Mouse (Mus musculus): Measurements from ENCODE around the gene Sez6l.

Gene Sez6l

DNA sequence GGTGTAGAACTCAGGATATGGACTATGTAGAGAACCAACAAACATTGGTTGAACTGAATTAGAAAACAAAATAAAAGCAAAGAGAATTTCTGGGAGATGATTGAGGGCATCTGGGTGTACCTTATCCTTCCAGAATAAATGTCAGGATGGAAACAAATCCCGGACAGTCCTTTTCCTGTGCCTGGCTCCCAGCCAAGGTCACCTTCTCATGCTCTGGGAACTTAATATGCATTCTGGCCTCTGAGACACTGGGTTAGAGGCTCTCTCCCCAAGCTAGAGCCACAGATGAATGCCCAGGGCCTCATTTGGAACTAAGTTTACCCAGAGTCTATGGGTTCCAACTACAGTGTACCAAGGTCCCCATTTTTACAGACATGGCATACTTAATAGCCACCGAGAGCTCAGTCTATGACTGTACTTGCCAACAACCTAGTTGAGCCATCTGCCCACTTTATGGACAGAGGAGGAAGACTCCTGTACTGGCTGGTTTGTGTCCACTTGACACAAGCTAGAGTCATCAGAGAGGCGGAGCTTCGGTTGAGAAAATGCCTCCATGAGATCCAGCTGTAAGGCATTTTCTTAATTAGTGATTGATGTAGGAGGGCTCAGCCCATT, 7.3 kb upstream of the Sez6l start:
- 81% methylated on average over 4 of the region's 4 CpGs for WGBS

DNA sequence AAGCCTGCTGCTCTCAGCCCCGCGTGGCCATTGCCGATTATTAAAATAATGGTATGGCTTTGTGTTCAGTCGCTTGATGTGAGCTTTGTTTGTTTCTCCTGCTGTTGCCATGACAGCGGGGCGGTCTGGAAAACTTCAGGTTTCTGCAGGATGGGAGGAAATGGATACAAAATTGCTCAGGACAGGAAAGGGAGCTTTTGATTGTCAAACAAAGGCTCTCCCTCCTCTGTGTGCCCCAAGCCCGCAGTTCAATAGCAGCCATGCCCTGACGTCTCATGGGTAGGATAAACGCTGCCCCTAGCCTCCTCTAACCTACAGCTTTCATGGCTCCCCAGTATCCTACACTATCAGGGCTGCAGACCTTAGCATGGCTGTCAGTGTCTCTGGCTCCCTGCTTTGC, 6.3 kb upstream of the Sez6l start:
- 37% methylated on average over 9 of the region's 9 CpGs for WGBS

DNA sequence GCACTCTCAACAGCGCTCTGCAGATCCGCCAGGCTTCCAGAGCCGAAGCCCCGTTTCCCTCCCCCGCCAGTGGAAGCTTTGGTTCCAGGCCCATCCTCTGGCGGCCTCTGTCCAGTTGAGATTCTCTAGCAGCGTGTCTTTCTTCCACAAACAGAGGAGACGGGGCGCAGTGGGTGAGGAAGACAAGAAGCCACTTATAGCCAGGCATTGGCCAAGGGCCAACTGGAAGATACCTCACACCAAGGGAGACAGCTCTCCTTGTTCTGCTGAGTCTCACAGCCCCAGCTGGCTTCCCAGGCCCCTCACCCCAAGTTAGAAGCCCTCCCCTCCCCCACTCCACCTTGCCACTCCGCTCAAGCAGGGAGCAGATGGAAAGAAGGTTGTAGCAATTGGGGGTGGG, 765 bp upstream of the Sez6l start:
- 4% methylated on average over 10 of the region's 10 CpGs for WGBS

DNA sequence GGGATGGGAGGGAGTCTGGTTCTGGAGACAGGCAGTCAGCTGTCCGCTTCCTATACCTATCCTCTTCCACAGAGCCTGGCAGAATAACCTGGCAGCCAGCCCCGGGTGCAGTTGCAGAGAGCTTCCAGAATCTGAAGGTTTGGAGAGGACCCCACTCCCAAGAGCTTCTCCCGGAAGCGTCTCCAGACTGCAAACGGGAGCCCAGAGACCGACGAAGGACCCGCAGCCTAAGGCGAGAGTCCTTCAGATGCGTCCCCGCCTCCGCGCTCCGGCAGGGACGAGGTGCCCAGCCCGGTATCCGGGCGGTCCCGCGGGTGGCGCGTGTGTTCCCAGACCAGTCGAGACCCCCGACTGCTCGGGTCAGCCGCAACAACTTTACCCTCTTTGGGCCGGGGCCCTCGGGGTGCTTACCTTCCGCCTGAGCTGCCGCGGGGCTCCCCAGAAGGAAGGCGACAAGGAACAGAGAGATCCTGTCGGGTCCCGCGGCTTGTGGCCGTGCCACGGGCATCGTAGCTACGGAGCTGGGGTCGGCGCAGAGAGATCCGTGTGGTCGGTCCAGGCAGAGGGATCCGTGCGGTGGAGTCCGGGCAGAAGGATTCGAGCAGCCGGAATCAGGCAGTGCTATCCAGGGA, 508 bp downstream of the Sez6l start:
- WGBS: 1% methylated on average over 48 of the region's 48 CpGs

DNA sequence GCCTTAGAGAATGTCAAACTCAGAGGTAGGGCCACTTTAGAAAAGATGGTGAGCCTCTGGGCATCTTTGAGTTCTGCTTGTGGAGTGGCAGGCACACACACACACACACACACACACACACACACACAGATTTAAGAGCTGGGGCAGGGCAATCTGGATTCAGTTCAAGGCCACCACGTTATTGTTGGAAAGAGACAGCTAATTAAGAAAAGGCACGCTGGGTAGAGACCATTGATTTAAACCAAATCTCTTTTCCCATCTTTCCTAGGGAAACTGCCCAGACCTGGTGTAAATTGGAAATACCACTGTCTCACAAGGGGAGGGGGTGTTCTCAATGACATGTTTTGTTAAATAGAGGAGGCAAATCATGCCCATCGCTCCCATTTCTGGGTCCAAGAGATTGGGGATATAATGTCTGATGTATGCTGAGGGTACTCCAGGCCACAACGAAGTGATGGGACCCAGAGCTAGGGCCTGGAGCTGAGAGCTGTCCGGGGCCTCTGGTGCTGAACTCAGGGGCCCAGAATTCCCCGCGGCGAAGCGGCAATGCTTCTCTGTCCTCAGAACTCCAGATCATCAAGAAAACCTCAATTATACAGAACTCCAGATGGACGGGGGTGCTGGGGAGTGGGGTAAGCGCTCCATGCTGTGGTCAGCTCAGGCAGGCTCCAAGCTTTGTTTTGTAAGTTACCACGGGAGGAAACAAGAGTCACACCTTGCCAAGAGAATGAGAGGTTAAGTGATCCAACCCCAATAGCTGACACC, 1.7 kb downstream of the Sez6l start:
- WGBS: 5% methylated on average over 12 of the region's 12 CpGs

DNA sequence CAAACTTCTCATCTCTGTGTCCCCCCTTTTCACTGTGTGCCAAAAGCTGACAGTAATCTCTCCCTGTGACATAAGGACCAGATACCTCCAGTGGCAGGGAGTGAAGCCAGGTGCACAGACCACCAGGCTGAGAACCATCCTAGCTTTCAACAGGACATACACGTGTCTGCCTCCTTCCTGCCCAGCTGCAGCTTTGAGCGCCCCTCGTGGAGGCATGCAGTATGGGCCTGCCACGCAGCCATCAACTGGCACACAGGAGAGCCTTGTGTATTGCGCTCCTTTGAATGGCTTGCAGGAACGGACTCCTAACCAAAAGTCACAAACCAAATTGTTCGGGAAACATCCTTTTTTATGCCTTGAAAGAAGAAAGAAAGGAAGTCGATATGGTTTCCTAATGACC, 3.1 kb downstream of the Sez6l start:
- 4% methylated on average over 8 of the region's 8 CpGs for WGBS

DNA sequence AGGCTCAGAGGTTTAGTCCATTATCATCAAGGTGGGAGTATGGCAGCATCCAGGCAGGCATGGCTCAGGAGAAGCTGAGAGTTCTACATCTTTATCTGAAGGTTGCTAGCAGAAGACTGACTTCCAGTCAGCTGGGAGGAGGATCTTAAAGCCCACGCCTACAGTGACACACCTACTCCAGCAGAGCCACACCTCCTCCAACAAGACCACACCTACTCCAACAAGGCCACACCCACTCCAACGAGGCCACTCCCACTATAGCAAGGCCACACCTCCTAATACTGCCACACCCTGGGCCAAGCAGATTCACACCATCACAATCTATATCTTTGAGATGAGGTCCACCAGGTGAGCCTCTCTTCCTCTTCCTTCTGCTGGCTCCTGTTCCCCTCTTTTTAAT, 4.8 kb downstream of the Sez6l start:
- 60% methylated on average over 2 of the region's 2 CpGs for WGBS

DNA sequence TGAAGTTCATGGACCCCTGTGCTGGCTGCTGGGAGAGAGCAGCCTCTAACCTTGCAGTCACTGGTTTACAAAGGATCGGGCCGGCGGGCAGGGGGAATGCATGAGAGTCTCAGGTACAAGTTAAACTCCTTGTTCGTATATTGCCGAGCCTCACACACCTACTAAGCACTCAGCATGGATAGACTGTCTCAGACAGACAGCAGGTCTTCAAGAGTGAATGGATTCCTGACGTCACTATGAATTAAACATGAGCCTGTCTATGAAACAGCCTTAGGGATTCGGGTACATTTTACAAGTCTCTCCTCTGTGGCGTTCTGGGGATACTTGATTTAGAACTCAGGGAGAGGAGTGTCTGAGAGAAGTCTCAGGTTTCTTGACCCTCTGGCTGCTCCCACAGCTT, 11.5 kb downstream of the Sez6l start:
- WGBS: 57% methylated on average over 8 of the region's 8 CpGs

DNA sequence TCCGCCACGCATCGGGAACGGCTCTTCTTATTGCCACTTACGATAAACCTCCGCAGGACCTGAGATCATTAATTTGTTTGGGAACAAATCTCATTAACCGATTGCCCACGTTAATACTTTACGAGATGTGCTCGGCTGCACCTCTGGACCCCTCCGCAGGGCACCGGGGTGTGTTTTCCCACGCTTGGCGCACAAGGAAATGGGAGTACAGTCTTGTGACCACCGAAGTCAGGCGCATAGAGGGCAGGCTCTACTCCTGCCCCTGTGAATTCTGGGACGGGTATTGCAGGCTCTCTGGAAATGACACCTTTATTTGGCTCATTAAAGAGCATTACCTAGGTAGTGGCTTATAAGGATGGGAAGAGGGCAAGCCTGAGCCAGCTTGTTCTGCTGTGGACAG, 11.9 kb downstream of the Sez6l start:
- 92% methylated on average over 17 of the region's 17 CpGs for WGBS

DNA sequence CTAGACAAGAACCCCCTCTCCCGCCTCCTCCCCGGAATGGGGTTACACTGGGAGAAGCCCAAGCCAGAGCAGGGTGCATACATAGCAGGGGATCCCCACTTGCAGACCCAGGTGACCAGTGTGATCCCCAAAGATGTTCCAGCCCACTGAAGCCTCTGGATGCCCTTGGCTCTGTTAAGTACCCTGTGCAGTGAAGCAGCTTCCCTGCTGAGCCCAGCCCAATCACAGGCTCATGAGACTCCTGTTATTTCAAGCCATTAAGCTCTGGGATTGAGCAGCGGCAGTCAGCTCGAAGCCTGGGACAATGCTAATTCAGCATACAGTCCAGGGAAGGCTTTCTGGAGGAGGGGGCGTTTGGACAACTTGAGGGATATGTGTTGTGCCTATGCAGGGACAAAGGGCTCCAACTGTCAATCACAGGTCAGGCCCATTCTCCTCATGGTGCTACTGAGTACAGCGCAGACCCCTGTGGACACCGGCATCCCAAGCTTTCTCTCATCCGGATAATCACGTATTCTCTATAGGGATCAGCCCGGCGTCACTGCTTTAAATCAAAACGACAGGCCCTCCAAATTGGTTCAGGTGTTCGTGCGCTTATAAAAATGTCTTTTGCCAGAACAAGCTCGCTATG, 16.0 kb downstream of the Sez6l start:
- WGBS: 43% methylated on average over 15 of the region's 15 CpGs

DNA sequence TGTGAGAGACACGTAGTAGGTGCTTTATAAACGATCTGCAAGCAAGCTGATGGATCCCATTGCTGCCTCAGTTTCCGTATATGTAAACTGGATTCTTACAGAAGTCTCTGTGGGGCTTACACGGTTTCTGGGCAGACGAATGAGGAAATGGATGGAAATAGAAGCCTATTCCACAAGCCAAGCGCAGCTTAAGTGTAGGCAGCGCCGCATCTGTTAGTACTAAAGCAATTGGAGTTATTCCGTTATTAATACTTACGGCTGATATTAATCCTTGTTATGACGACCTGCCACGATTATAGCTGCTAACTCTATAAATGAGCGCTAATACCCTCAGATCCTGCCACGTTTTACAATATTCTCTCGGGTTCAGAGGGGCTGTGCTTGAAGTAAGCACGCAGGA, 16.8 kb downstream of the Sez6l start:
- WGBS: 50% methylated on average over 16 of the region's 16 CpGs

DNA sequence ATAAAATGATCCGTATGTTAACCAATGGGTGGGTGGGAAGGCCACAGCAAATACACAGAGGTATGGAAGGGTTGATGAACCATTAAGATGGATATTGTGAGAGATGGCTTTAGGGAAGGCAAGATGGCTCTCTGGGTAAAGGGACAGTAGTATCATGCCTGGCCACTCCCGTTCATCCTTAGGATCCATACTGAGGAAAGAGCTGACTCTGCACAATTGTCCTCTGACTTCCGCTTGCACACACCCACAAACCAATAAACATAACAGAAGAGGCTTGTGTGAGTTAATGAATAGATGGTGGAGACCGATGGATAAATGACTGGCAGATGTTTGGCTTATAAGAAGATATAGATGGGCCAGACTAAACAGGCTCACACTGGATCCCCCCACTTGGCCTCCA, 19.6 kb downstream of the Sez6l start:
- WGBS: 84% methylated on average over 4 of the region's 4 CpGs

DNA sequence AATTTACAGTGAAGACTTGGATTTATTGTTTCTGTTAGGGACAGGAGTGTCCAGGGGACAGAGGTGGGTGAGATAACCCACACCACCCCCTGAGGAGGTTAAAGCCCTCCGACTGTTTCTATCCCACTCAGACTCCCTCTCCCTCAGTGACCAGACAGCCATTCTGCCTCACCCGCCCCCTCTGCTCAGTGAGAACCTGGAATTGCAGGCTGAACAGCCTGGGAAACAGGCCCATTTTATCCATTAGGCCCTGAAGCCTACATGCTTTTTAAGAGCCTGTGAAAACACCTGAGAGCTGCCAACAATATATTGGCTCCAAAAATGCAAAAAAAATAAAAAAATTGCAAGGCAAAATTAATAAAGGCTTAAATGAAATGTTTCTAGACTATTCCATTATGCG, 20.3 kb downstream of the Sez6l start:
- 81% methylated on average over 3 of the region's 3 CpGs for whole genome bisulfite sequencing

DNA sequence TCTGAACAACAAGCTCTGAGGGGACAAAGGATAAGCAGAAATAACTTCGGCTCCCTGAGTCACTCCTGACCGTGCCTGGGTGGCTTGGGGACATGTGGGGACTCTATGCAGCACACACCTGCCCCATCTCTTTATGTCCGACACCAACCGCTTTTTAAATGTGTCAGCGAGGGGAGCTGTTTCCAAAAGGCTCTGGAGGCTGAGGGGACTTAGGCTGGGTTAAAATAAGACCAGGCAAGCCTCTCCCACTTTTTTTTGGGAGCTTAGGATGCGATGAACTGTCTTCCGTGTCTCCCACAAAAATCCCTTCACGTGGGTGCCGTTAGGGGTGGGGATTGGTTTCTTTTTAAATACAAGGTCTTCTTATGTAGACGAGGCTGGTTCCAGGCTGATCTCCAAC, 22.5 kb downstream of the Sez6l start:
- 38% methylated on average over 10 of the region's 10 CpGs for WGBS

DNA sequence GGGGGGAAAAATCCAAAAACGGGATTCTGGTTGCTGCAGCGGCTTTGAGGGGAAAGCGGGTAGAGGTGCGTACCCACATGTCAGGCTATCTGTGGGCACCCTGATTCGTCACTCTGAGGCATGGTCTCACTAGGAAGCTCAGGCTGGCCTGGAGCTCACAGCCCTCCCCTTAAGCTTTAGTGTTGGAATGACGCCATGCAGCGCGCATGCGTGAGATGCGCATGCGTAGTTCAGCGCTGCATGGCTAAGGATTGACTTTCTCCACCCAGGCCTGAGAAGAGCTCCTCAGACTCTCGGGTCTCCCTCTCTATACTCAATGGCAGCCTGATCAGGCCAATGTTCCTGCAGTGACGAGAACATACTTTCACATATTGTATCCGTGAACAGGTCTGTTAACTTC, 24.2 kb downstream of the Sez6l start:
- 63% methylated on average over 15 of the region's 15 CpGs for WGBS

DNA sequence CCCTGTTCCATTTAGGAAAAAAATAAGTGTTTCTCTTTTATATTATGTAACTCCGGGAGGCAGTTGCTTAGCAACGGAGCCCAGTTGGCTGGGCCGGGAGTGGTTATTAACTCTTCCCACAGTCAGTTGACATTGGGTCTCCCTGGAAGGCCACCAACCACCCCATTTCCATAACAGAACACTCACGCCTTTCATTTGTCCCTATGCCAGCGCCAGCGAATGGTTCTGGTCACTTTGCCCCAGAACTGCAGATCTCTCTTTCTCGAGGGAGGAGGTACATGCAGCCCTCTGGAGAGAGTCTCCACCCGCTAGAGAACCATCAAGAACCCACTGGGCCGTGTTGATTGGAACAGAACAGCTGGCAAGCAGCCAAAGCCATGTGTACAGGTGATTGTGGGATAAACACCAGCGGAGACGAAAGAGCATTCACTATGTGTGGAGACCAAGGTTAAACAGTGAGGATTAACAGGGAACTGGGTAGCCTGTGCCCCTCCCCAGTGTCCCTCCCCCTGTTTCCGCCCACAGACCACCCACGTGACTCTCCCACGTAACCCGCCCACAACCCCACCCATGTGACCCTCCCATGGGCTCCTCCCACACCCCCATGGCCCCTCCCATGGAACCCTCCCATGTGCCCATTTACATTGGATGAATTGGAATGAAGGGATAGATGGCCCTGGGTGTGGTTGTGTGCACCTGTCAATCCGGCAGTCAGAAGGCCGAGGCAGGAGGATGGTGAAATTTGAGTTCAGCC, 24.8 kb downstream of the Sez6l start:
- 25% methylated on average over 17 of the region's 17 CpGs for WGBS

DNA sequence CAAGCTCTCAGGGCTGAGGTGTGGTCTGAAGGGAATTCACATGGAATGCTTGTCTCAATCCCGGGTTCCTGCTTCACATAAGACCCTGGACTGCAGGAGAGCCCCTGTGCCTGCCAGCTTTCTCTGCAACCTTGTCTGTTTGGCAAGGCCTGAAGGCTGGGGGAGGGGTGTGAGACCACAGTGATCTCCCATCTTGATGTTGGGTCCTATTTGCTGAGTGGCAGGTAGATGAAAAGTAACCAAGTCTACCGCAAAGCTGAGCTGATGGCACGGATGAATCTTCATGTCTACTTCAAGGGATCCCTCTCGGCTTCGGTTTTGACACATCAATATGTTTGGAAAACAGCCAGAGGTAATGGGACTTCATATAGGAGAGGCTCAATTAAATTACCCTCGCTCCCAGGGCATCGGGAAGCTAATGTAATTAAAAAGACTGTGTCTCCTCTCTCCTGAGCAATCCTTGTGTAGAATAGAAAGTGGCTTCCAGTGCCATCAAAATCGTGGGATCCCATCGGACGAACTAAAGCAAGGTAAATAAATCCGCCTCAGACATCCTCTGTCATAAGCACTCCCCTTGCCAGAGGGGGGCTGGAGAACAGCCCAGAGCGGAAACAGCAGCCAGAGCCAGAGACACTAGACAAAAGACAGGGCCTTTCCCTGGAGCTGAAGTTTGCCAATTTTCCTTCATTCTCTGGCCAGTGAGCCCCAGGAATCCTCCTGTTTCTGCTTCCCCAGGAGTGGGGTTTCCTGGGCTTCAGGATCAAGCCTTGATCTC, 28.0 kb downstream of the Sez6l start:
- 24% methylated on average over 12 of the region's 12 CpGs for WGBS

DNA sequence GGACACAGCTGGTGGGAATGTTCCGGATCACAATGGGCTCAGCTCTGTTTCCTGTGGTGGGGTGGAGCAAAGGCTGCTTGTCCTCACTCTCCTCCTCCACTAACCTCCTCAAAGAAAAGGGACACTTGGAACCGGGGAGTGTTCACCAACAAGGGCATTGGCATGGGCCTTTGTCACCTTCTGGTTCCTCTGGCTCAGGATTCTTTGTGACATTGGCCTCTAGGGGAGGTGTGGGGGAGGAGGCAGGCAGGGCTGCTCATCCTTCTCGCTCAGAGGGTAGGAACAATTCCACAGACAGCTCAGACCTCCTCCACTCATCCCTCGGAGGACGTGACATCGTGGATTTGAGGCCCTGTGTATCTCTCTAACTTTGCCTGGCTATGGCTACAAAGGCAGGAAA, 30.2 kb downstream of the Sez6l start:
- 58% methylated on average over 6 of the region's 6 CpGs for WGBS

DNA sequence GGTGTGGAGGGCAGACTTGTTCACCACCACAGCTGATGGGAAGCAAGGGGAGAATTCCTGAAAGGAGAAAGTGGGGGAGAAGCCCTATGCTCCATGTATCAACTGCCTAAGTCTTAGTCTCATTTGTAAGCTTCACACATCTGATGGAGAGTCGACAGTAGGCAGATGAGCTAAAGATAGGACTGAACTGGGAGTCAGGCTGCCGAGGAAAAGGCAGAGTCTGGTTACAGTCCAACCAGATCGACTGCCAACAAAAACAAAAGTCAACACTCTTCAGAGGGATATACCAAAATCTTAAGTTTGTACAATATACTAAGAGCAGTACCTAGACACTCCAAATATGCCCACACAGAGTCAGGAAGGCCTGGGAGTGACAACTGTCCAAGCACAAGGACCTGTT, 38.7 kb downstream of the Sez6l start:
- 27% methylated on average over 3 of the region's 3 CpGs for WGBS

DNA sequence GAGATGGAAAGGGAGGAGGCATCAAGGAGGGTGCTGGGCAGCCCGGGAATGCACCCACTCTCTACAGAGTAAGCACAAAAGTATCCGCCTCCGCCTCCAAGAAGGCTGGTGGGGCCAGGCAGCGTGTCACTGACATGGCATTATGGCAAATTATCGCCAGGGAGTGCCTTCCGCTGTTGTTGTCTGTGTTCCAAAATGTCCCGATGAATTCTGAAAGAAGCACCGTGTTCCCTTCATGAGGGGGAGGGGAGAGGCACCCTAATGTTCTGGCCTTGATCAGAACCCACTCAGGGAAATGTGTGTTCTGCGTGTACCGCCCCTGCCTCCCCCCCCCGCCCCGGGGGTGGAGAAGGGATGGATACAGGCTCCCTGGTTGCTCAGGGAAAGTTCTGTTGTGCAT, 41.1 kb downstream of the Sez6l start:
- 42% methylated on average over 12 of the region's 12 CpGs for WGBS

DNA sequence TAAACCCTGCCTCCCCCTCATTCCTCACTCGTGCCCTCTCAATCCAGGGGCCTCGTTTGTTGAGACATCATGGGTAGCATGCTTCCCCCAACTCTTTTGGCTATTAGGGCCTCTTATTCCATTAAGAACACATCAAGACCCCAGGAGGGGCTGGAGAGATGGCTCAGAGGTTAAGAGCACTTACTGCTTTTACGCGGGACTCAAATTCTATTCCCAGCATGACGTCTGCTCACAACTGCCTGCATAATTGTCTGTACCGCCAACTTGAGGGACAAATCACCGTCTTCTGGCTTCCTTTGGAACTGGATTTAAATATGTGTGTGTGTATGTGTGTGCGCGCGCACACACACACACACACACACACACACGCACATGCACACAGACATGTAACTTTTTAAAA, 42.8 kb downstream of the Sez6l start:
- 63% methylated on average over 11 of the region's 11 CpGs for WGBS
